Mouse (Mus musculus): ENCODE measurements at regions not wholly inside any gene's neighbourhood (a gene's known extent, or its start where the extent isn't known, plus 50 kb on each side); places are given as distances from the start of the nearest gene placed in this dataset.
"Not testable (repeated sequence)": the region's sequence is repeated elsewhere in the genome, so short reads cannot be mapped to it uniquely, and the experiment has no call there.

DNA sequence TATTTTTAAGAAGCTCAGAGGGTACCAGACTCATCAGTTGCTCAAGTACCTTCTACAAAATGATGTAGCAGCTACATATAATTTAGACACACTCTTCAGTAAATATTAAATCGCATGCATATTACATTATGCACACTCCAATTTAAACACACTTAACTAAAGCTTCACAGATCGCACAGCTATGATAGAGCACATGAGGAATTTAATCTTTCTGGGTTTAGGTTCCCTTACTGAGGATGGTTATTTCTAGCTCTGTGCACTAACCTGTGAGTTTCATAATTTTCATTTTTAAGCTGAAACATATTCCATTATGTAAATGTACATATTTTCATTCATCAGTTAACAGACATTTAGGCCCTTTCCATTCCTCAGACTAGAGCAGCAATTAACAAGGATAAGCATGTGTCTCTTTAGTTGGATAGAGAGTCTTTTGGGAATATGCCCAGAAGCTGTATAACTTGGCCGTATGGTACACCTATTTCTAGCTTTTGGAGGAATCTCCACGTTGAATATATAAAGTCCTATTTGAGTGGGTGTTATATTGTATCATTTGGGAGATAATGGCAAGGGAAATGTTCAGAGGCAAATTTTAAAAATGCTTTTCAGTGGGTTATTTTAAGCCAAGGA is 694.0 kb downstream of the Trib2 start:
- DNase-seq (ENCODE audit: low read depth, low spot score): no peak

DNA sequence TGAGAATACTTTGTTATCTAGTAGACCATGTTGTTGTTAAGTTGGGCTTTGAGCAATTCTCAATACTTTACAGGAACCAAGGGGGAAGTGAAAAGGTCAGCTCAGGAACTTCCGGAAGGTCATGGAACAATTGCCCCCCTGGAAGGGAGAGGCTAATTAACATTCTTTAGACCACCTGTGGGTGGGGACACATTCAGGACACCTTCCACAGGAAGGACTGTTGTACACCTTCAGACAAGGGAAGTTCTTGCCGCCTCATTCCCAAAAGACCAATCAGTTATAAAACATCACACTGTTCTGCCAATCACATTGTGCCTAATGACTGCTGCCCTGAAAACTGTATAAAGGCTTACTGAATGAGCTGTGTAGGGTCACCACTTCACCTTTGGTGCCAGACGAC is 701.2 kb downstream of the Trib2 start:
- no peak for DNase-seq (ENCODE audit: low read depth, low spot score)

DNA sequence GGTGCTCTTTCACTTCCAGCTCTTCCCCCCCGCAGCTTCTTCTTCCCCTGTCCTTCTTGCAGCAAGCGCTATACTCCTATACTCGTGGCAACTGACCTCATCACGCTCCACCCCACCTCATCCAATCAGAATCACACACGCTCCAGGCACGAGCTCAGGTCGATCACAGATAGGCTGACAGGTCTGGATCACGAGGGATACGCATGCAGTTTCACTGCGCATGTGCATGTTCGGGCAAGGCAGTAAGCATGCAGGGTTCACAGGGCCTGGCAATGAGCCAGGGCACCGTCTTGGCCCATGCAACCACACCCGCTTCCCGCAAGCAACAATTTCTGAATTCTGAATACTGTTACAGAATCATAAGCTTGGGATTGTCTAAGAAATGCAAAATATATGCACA is 701.9 kb downstream of the Trib2 start:
- DNase-seq (ENCODE audit: low read depth, low spot score): no peak

DNA sequence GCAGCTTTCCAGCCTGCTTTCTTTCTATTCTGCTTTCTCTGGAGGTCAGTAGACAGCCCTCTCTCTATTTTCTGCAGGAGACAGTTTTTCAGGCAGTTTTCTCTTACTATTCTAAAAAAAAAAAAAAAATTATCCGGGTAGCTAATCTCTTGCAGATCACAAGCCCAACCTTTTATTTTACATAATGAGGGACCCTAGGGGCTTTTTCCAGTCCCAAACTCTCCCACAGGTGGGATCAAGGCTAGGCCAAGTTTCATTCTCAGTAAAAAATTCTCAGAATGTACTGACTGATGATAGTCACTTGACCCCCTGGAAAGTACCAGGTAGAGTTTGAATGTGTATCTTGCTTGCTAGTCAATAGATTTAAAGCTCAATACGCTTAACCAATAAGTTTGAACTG is 705.7 kb downstream of the Trib2 start:
- no peak for DNase-seq (ENCODE audit: low read depth, low spot score)

DNA sequence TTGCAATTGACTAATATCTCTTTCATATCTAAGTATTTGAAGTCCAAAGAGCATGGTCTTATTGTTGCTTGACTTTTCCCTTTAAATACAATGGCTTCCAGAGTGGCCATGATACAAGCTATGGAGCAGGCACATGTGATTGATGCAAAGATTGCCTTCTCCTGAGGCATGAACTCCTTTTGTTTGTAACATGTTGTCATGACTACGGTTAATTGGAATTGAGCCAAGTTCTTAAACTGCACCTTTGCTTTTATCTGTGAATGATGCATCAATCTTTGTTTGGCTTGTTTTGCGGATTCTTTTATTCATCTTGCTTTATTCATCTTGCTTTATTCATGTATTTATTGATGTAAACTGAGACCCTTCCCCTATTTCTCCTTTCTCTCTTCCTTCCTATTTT is 711.8 kb downstream of the Trib2 start:
- no peak for DNase-seq (ENCODE audit: low read depth, low spot score)

DNA sequence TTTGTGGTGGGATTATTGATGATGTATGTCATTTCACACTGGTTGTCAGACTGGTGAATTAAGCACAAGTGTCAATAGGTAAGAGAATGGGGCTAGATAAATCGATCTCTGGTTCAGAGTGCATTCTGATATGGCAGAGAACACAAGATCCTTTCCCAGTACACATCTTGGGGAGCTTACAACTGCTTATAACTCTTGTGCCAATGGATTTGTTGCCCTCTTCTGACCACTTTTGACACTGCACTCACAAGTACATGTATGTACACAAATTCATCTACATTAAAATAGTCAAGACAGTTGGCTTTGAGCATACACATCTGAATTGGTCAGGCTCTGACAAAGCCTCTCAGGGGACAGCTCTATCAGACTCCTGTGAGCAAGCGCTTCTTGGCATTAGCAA is 738.1 kb downstream of the Trib2 start:
- peak; percentile 14 for DNase-seq (ENCODE audit: low read depth, low spot score)

DNA sequence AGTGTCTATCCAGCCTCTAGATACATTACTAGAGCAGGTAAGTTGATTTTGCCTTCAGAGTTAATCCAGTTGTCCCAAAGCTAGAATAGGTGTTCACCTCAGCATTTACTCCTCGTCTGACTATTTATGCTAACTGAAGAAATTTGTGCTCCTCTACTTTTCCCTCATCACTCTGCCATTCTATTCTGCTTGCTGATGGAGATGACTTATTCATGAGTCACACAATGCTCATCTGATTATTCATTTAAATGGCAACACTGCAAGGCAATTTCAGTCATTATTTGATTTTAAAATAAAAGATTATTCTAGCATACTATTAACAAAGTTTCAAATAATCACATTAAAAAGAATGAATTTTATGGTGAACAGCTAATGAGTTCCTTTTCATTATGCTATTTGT is 752.4 kb downstream of the Trib2 start:
- no peak for DNase-seq (ENCODE audit: low read depth, low spot score)

DNA sequence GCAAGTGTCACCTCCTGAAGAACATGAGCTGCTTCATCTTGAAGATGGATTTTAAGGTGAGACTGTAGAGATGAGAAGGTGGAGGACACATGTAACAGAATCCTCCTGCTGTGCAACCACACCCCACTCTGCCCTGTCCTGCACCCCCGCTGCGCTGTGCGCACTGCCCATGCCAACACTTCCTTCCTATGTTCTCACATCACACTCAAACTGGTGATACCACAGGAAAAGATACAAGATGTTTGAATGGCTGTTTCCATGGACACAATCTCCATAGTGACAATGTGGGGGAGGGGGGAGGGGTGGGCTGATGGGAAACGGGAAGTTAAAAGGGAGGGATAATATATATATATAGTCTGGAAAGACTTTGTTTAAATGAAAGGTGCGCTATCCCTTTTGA is 765.3 kb downstream of the Trib2 start:
- no peak for DNase-seq (ENCODE audit: low read depth, low spot score)

DNA sequence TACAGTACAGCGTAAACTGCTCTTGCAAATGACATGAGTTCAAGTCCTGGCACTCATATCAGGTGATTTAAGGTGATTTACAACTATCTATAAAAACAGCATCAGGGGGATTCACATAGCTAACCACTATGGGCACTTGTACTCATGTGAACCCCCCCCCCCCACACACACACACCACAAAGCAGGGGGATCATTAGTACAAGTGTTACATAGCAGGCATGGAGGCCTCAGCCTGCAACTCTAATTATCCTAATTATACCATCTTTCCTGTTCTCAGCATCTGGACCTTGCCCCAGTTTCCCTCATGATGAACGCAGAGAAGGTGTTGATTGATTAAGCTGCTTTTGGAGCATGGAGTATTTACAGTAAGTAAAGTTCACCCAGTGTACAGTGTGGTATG is 773.5 kb downstream of the Trib2 start:
- no peak for DNase-seq (ENCODE audit: low read depth, low spot score)

DNA sequence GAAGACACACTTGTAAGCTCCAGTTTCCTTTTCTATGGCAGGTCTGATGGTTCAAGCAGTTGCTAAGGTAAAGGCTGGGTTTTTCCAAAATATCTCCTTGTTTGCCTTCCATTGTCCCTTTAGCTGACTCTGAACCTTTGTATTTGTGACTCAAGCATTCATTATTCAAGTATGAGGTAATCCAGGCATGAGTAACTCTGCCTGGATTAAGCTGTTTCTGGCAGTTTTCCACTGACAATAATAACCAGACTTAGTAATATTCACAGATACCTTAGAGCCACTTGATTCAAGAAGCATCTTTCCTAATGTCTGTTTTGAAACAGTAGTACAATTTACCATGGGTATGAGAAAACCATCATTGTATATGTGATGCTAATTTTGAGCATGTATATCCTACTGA is 805.6 kb downstream of the Trib2 start:
- DNase-seq (ENCODE audit: low read depth, low spot score): no peak

DNA sequence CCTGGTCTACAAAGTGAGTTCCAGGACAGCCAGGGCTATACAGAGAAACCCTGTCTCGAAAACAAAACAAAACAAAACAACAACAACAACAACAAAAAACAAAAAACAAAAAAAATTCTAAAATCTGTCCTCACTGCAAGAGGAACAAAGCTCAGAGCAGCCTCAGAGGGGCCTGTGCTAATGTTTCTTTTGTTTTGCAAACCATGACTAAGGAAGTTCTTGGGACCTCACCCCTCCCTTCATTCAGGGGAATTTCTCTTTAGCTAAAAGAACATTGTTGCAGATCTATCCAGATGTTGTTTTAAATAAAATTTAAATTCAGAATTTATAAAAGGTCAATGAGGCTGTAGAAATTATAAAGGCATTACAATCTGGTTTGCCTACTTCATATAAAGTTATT is 814.3 kb downstream of the Trib2 start:
- DNase-seq (ENCODE audit: low read depth, low spot score): not testable (repeated sequence)

Measured in retina, postnatal 7 days (tissue).